Mouse (Mus musculus) midbrain, embryonic 12.5 days (tissue): Measurements from ENCODE around the gene Plin2. TPM values are rescaled to one million over a fixed set of nuclear protein-coding genes. Genes with fewer than 3 reads are reported as not detected.

Experiments used
- ATAC-seq: fragments of 200-750 bp; cut with Nextera tagmentation; 2 replicates; pipeline ENCODE4 v1.8.0; 2017; ENCODE audit warnings: low read depth, moderate TSS enrichment, moderate library complexity; ENCODE audit not compliant: low FRiP score
- H3K27ac ChIP-seq: fragments of 300-500 bp; sonication (generic); replicated peaks from 2 replicates; pipeline ENCODE4 v1.5.1; 2016; ENCODE audit warnings: mild to moderate bottlenecking
- H3K27me3 ChIP-seq: fragments of 300-500 bp; sonication (generic); 2 replicates; pipeline ENCODE4 v1.6.1; 2016; ENCODE audit warnings: mild to moderate bottlenecking
- H3K36me3 ChIP-seq: fragments of 300-500 bp; sonication (generic); 2 replicates; pipeline ENCODE4 v1.6.1; 2016
- H3K4me1 ChIP-seq: fragments of 300-500 bp; sonication (generic); 2 replicates; pipeline ENCODE4 v1.6.1; 2016
- H3K4me2 ChIP-seq: fragments of 300-500 bp; sonication (generic); replicated peaks from 2 replicates; pipeline ENCODE4 v1.6.1; 2016; ENCODE audit warnings: mild to moderate bottlenecking, moderate library complexity
- H3K4me3 ChIP-seq: fragments of 300-500 bp; sonication (generic); 2 replicates; pipeline ENCODE4 v1.5.1; 2016; ENCODE audit warnings: mild to moderate bottlenecking
- H3K9ac ChIP-seq: fragments of 300-500 bp; sonication (generic); replicated peaks from 2 replicates; pipeline ENCODE4 v1.6.1; 2016; ENCODE audit warnings: mild to moderate bottlenecking, moderate library complexity
- H3K9me3 ChIP-seq: fragments of 300-500 bp; sonication (generic); 2 replicates; pipeline ENCODE4 v1.6.1; 2016; ENCODE audit warnings: mild to moderate bottlenecking
- WGBS: fragments of 180-500 bp; shearing (Covaris S2); methylation state at CpG from one replicate; pipeline ENCODE4 v1.1.7; 2016; 5-methylcytosine and 5-hydroxymethylcytosine counted together
- polyA plus RNA-seq: library from polyadenylated mRNA; unstranded; fragments of >200 nt; fragmentation: Nextera tagmentation; extraction: Ambion mirVana; gene quantifications from 2 replicates; pipeline ENCODE4 v1.2.1, GENCODE M21; 2016

Plin2 gene
- polyA plus RNA-seq, 1 experiment from 2014 or later, result 54.7 TPM

- Histone ChIP-seq H3K4me2 (no peak overlapping the region), H3K4me3 (no peak overlapping the region), H3K4me1 (no peaks in the 10 kb centered on the region), H3K27me3 (no peaks in the 10 kb centered on the region), H3K9me3 (no peaks in the 10 kb centered on the region), H3K36me3 (no peaks in the 10 kb centered on the region), H3K9ac (no peak overlapping the region), H3K27ac (no peak overlapping the region)
- 95% methylated on average over 7 of the region's 7 CpGs for WGBS
- ATAC-seq, result no peak
These were observed 23.1 kb upstream of the Plin2 start for GRCm38 (mm10) chr4:86692931-86693330.

GRCm38 (mm10) chr4:86691290-86691689, 21.4 kb upstream of the Plin2 start:
- no peak overlapping the region for H3K9ac ChIP-seq
- H3K27me3 ChIP-seq, result no peaks in the 10 kb centered on the region
- no peaks in the 10 kb centered on the region for H3K9me3 ChIP-seq
- no peak overlapping the region for H3K4me2 ChIP-seq
- H3K4me3 ChIP-seq, result no peak overlapping the region
- no peaks in the 10 kb centered on the region for H3K36me3 ChIP-seq
- ATAC-seq, result no peak
- no peaks in the 10 kb centered on the region for H3K4me1 ChIP-seq
- no peak overlapping the region for H3K27ac ChIP-seq
- WGBS, result 61% methylated on average over 4 of the region's 4 CpGs

GRCm38 (mm10) chr4:86690768-86691167, 20.9 kb upstream of the Plin2 start:
- no peak overlapping the region for H3K4me3 ChIP-seq
- H3K27me3 ChIP-seq, result no peaks in the 10 kb centered on the region
- 81% methylated on average over 6 of the region's 6 CpGs for WGBS
- no peak overlapping the region for H3K27ac ChIP-seq
- H3K9me3 ChIP-seq, result no peaks in the 10 kb centered on the region
- no peak overlapping the region for H3K9ac ChIP-seq
- no peak overlapping the region for H3K4me2 ChIP-seq
- ATAC-seq, result no peak
- no peaks in the 10 kb centered on the region for H3K4me1 ChIP-seq
- no peaks in the 10 kb centered on the region for H3K36me3 ChIP-seq

GRCm38 (mm10) chr4:86690194-86690593, 20.3 kb upstream of the Plin2 start:
- H3K4me3 ChIP-seq, result no peak overlapping the region

GRCm38 (mm10) chr4:86689056-86689735, 19.3 kb upstream of the Plin2 start:
- 88% methylated on average over 10 of the region's 10 CpGs for WGBS
- Histone ChIP-seq H3K27me3 (no peaks in the 10 kb centered on the region), H3K9me3 (no peaks in the 10 kb centered on the region), H3K4me1 (no peaks in the 10 kb centered on the region), H3K4me2 (no peak overlapping the region), H3K4me3 (no peak overlapping the region), H3K27ac (no peak overlapping the region), H3K36me3 (no peaks in the 10 kb centered on the region), H3K9ac (no peak overlapping the region)
- no peak for ATAC-seq

More at GRCm38 (mm10) chr4:86690194-86690593, 20.3 kb upstream of the Plin2 start:
- Histone ChIP-seq H3K27me3 (no peaks in the 10 kb centered on the region), H3K9ac (no peak overlapping the region), H3K27ac (no peak overlapping the region), H3K4me2 (no peak overlapping the region), H3K4me1 (no peaks in the 10 kb centered on the region), H3K36me3 (no peaks in the 10 kb centered on the region), H3K9me3 (no peaks in the 10 kb centered on the region)
- 58% methylated on average over 7 of the region's 7 CpGs for WGBS
- no peak for ATAC-seq

- no peak for ATAC-seq
- WGBS, result 82% methylated on average over 3 of the region's 3 CpGs
These were observed 16.7 kb upstream of the Plin2 start for GRCm38 (mm10) chr4:86686564-86686963.

GRCm38 (mm10) chr4:86686009-86686366, 16.1 kb upstream of the Plin2 start:
- Histone ChIP-seq H3K9ac (no peak overlapping the region), H3K4me1 (no peaks in the 10 kb centered on the region), H3K4me2 (no peak overlapping the region), H3K36me3 (no peaks in the 10 kb centered on the region), H3K27ac (no peak overlapping the region), H3K27me3 (peaks cover 3% of the 10 kb centered on the region; the same call in 1 of the 2 replicates), H3K9me3 (no peaks in the 10 kb centered on the region), H3K4me3 (no peak overlapping the region)
- WGBS, result 81% methylated on average over 2 of the region's 2 CpGs
- ATAC-seq, result no peak

More at GRCm38 (mm10) chr4:86686564-86686963, 16.7 kb upstream of the Plin2 start:
- H3K4me1 ChIP-seq, result no peaks in the 10 kb centered on the region
- no peak overlapping the region for H3K4me2 ChIP-seq
- H3K9ac ChIP-seq, result no peak overlapping the region
- H3K36me3 ChIP-seq, result no peaks in the 10 kb centered on the region
- H3K9me3 ChIP-seq, result no peaks in the 10 kb centered on the region
- H3K4me3 ChIP-seq, result no peak overlapping the region
- peaks cover under 1% of the 10 kb centered on the region; the same call in 1 of the 2 replicates for H3K27me3 ChIP-seq
- no peak overlapping the region for H3K27ac ChIP-seq

- no peak for ATAC-seq
- H3K27me3 ChIP-seq, result peaks cover 3% of the 10 kb centered on the region; the same call in 1 of the 2 replicates
- WGBS, result 77% methylated on average over 11 of the region's 11 CpGs
These were observed 15.6 kb upstream of the Plin2 start for GRCm38 (mm10) chr4:86685231-86686008.

GRCm38 (mm10) chr4:86684806-86685205, 14.9 kb upstream of the Plin2 start:
- Histone ChIP-seq H3K27me3 (peaks cover 3% of the 10 kb centered on the region; the same call in 1 of the 2 replicates), H3K4me2 (no peak overlapping the region), H3K4me1 (no peaks in the 10 kb centered on the region), H3K4me3 (no peak overlapping the region), H3K27ac (no peak overlapping the region), H3K9me3 (no peaks in the 10 kb centered on the region), H3K9ac (no peak overlapping the region), H3K36me3 (no peaks in the 10 kb centered on the region)
- 86% methylated on average over 6 of the region's 6 CpGs for WGBS
- ATAC-seq, result no peak

More at GRCm38 (mm10) chr4:86685231-86686008, 15.6 kb upstream of the Plin2 start:
- H3K4me1 ChIP-seq, result no peaks in the 10 kb centered on the region
- no peaks in the 10 kb centered on the region for H3K36me3 ChIP-seq
- no peak overlapping the region for H3K27ac ChIP-seq
- H3K9ac ChIP-seq, result no peak overlapping the region
- H3K4me3 ChIP-seq, result no peak overlapping the region
- H3K4me2 ChIP-seq, result no peak overlapping the region
- H3K9me3 ChIP-seq, result no peaks in the 10 kb centered on the region

GRCm38 (mm10) chr4:86683746-86684145, 13.9 kb upstream of the Plin2 start:
- ATAC-seq, result no peak
- H3K9ac ChIP-seq, result no peak overlapping the region
- no peaks in the 10 kb centered on the region for H3K4me1 ChIP-seq
- no peaks in the 10 kb centered on the region for H3K9me3 ChIP-seq
- no peak overlapping the region for H3K27ac ChIP-seq
- H3K36me3 ChIP-seq, result no peaks in the 10 kb centered on the region
- H3K27me3 ChIP-seq, result peaks cover 3% of the 10 kb centered on the region; the same call in 1 of the 2 replicates
- H3K4me2 ChIP-seq, result no peak overlapping the region
- WGBS, result 85% methylated on average over 5 of the region's 5 CpGs
- H3K4me3 ChIP-seq, result no peak overlapping the region

- H3K27ac ChIP-seq, result no peak overlapping the region
- H3K4me2 ChIP-seq, result no peak overlapping the region
- H3K27me3 ChIP-seq, result peaks cover 3% of the 10 kb centered on the region; the same call in 1 of the 2 replicates
- H3K4me3 ChIP-seq, result no peak overlapping the region
- 92% methylated on average over 5 of the region's 5 CpGs for WGBS
- H3K4me1 ChIP-seq, result no peaks in the 10 kb centered on the region
- ATAC-seq, result no peak
- no peak overlapping the region for H3K9ac ChIP-seq
- H3K36me3 ChIP-seq, result no peaks in the 10 kb centered on the region
- no peaks in the 10 kb centered on the region for H3K9me3 ChIP-seq
These were observed 13.4 kb upstream of the Plin2 start for GRCm38 (mm10) chr4:86683280-86683679.

GRCm38 (mm10) chr4:86681846-86682245, 12.0 kb upstream of the Plin2 start:
- H3K27ac ChIP-seq, result no peak overlapping the region

More at GRCm38 (mm10) chr4:86681846-86682245, 12.0 kb upstream of the Plin2 start:
- Histone ChIP-seq H3K9me3 (no peaks in the 10 kb centered on the region), H3K4me1 (no peaks in the 10 kb centered on the region), H3K36me3 (no peaks in the 10 kb centered on the region), H3K4me3 (no peak overlapping the region), H3K9ac (no peak overlapping the region), H3K4me2 (no peak overlapping the region), H3K27me3 (peaks cover 3% of the 10 kb centered on the region; the same call in 1 of the 2 replicates)
- 92% methylated on average over 2 of the region's 2 CpGs for WGBS
- ATAC-seq, result no peak
